Mouse (Mus musculus) hindbrain, postnatal 0 days (tissue): Measurements from ENCODE around the gene Reg3g. TPM values are rescaled to one million over a fixed set of nuclear protein-coding genes. Genes with fewer than 3 reads are reported as not detected.

ENCODE experiments used
- polyA plus RNA-seq: library from polyadenylated mRNA; unstranded; fragments of >200 nt; fragmentation: Nextera tagmentation; extraction: Ambion mirVana; gene quantifications from 2 replicates; pipeline ENCODE4 v1.2.1, GENCODE M21; 2015
- total RNA-seq: library from RNA; depleted of rRNA; stranded (reverse); fragments of >200 nt; gene quantifications from 2 replicates; pipeline ENCODE4 v1.2.3, GENCODE M21; 2014; rRNA removed

Gene Reg3g
- total and polyA plus RNA-seq, 2 experiments from 2014 or later: not detected

Other genes with a start within 250 kb of the Reg3g start
- 3.2 and 7.7 TPM in 2 replicates for gene Reg3b, start 98.2 kb downstream of the Reg3g start, total RNA-seq
- gene Reg3b, start 98.2 kb downstream of the Reg3g start, polyA plus RNA-seq: 10.5 TPM in 2 replicates
- not detected in 2 replicates for gene Reg3d, start 90.0 kb downstream of the Reg3g start, total RNA-seq
- not detected in 2 replicates for gene Reg3d, start 90.0 kb downstream of the Reg3g start, polyA plus RNA-seq
- gene Reg3a, start 88.2 kb downstream of the Reg3g start, total RNA-seq: 0.16 TPM in 1 of 2 replicates, not detected in the other
- not detected in 2 replicates for gene Reg3a, start 88.2 kb downstream of the Reg3g start, polyA plus RNA-seq
- gene Reg2, start 73.2 kb downstream of the Reg3g start, total RNA-seq: not detected in 2 replicates
- not detected in 2 replicates for gene Reg2, start 73.2 kb downstream of the Reg3g start, polyA plus RNA-seq
- gene Reg1, start 46.2 kb downstream of the Reg3g start, total RNA-seq: not detected in 2 replicates
- not detected in 2 replicates for gene Reg1, start 46.2 kb downstream of the Reg3g start, polyA plus RNA-seq